Mouse (Mus musculus): Measurements from ENCODE around the gene Sall4. TPM values are rescaled to one million over a fixed set of nuclear protein-coding genes. Genes with fewer than 3 reads are reported as not detected.

The Sall4 gene
- polyA plus RNA-seq (2012; rRNA removed): 0.13 and 0.28 TPM in 2 replicates

DNA sequence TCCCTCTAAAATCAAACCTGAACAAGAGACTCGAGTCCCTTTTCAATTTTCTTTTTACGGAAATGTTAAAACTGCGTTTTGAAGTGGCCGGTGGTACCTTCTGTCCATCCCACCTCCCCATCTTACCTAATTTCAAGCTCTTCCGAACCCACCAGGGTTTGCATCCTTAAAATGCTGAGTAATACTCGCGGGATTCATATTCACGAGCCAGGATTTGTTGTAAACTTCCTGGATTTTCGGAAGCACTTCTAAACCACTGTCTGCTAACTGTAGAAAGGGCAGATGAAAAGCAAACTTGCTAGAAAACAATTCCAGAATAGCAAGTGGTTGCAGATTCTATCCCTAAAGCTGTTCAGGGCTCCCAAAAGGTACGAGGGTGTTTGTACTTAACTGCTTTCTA is at the start of gene Sall4:
TSS of gene Sall4 (minus strand) at position 362 of the 400 bp plus-strand sequence.
- WGBS: 21% methylated on average over 10 of the region's 10 CpGs
- Histone ChIP-seq H3K4me3 (replicated peaks; ENCODE audit: insufficient read depth, low read depth, low read length) (no peak within 1 kb of the TSS), H3K27ac (ENCODE audit: insufficient read depth, low read length) (no peak within 1 kb of the TSS), H3K27me3 (ENCODE audit: control insufficient read depth, insufficient read depth, low read length) (peaks cover 12% of the 10 kb centered on the region; the same call in 1 of the 2 replicates), H3K4me1 (ENCODE audit: control insufficient read depth, insufficient read depth, low read length) (no peaks in the 10 kb centered on the region; the same call in 1 of the 2 replicates)
- no peak for DNase-seq
- TF ChIP-seq POLR2A (IDR thresholded peaks at IDR 0.05; ENCODE audit: borderline replicate concordance, insufficient read depth, low read length): no peak
- TF ChIP-seq CTCF (IDR thresholded peaks at IDR 0.05; ENCODE audit: borderline replicate concordance, insufficient read depth, low read depth, low read length): no peak

DNA sequence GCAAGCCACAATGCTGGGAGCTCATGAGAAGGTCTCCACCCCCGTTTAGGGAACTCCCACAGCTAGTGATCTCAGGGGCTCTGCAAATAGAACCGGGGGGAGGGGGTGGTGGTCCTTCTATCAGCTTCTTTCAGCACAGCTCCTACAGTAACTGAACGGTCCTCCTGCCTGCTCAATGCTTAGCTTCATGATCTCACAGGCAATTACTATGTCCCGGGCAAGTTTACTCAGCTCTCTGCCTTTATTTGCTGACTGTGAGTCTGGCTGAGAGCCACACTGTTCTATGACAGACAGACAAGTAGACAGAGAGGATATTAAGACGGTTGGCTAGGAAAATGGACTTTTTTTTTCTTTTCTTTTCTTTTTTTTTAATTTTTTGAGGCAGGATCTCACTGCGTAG is 45.5 kb upstream of the Sall4 start:
- TF ChIP-seq CTCF (IDR thresholded peaks at IDR 0.05; ENCODE audit: borderline replicate concordance, insufficient read depth, low read depth, low read length): no peak
- no peak for TF ChIP-seq POLR2A (IDR thresholded peaks at IDR 0.05; ENCODE audit: borderline replicate concordance, insufficient read depth, low read length)
- 55% methylated on average over 6 of the region's 6 CpGs for WGBS
- no peak for DNase-seq

DNA sequence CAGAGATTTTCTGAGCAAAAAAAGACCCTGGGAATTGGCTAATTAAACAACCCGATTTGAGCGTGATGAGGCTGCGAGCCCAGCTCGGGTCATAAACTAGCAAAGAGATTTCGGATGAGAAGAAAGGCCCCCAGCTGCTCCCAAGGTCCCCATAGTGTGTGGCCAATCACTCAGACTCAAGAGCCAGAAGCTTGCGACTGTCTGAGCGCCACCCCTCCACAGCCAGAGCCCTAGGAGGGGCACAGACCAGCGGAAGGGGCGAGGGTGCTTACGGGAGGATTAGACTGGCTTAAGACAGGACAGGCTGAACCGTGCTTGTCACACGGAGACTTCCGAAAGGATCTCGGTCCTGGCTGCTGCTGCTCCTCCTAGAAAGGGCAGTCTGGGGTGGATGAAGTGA is 42.2 kb upstream of the Sall4 start:
- H3K4me1 ChIP-seq (ENCODE audit: control insufficient read depth, insufficient read depth, low read length): no peaks in the 10 kb centered on the region
- TF ChIP-seq CTCF (IDR thresholded peaks at IDR 0.05; ENCODE audit: borderline replicate concordance, insufficient read depth, low read depth, low read length): no peak
- H3K27ac ChIP-seq (ENCODE audit: insufficient read depth, low read length): no peak overlapping the region
- DNase-seq: no peak
- 14% methylated on average over 14 of the region's 14 CpGs for WGBS
- no peaks in the 10 kb centered on the region; the same call in 1 of the 2 replicates for H3K27me3 ChIP-seq (ENCODE audit: control insufficient read depth, insufficient read depth, low read length)
- no peak overlapping the region for H3K4me3 ChIP-seq (replicated peaks; ENCODE audit: insufficient read depth, low read depth, low read length)

More for the DNA sequence above, 45.5 kb upstream of the Sall4 start:
- H3K4me1 ChIP-seq (ENCODE audit: control insufficient read depth, insufficient read depth, low read length): no peaks in the 10 kb centered on the region
- no peak overlapping the region for H3K27ac ChIP-seq (ENCODE audit: insufficient read depth, low read length)
- no peak overlapping the region for H3K4me3 ChIP-seq (replicated peaks; ENCODE audit: insufficient read depth, low read depth, low read length)
- no peaks in the 10 kb centered on the region; the same call in 1 of the 2 replicates for H3K27me3 ChIP-seq (ENCODE audit: control insufficient read depth, insufficient read depth, low read length)

DNA sequence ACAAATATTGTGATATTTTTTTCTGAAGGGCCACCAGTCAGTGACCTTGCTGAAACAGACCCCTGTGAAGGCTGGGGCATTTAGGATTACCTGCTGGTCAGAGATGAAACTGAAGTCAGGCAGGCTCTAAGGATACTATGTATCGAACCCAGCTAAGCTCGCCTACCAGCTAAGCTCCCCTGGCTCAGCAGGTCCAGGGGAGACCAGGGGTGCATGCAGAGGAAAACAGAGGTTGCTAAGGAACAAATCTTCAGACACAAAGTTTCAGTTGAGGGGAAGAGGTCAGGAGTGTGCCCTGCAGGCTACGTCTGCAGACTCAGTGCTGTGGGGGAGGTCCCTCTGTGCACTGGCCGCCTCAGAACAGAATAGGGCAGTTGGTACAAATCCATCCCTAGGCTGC is 39.9 kb upstream of the Sall4 start:
- H3K27ac ChIP-seq (ENCODE audit: insufficient read depth, low read length): no peak overlapping the region
- no peak overlapping the region for H3K4me3 ChIP-seq (replicated peaks; ENCODE audit: insufficient read depth, low read depth, low read length)
- TF ChIP-seq CTCF (IDR thresholded peaks at IDR 0.05; ENCODE audit: borderline replicate concordance, insufficient read depth, low read depth, low read length) (no peak), POLR2A (IDR thresholded peaks at IDR 0.05; ENCODE audit: borderline replicate concordance, insufficient read depth, low read length) (no peak)
- DNase-seq: no peak
- no peaks in the 10 kb centered on the region; the same call in 1 of the 2 replicates for H3K4me1 ChIP-seq (ENCODE audit: control insufficient read depth, insufficient read depth, low read length)
- H3K27me3 ChIP-seq (ENCODE audit: control insufficient read depth, insufficient read depth, low read length): no peaks in the 10 kb centered on the region; the same call in 1 of the 2 replicates
- WGBS: 83% methylated on average over 4 of the region's 4 CpGs

DNA sequence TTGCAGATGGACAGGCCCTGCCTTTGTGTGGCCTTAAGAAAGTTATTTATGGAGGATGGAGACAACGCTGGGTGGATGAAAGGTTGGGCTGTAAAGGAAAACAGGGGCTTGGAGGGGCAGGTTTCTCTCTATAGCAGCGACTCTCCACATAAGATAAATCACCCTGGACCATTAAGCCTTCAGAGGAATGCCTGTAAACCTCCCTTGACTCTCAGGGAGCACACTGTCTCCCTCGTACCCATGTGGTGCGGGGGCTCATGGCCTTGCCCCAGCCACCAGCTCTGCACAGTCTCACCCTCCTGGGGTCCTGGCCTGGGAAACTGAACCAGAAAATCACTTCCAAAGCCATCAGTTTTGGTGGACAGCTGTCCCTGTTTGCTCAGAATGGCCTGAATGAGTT is 36.1 kb upstream of the Sall4 start:
- Histone ChIP-seq H3K4me1 (ENCODE audit: control insufficient read depth, insufficient read depth, low read length) (no peaks in the 10 kb centered on the region; the same call in 1 of the 2 replicates), H3K4me3 (replicated peaks; ENCODE audit: insufficient read depth, low read depth, low read length) (no peak overlapping the region), H3K27me3 (ENCODE audit: control insufficient read depth, insufficient read depth, low read length) (no peaks in the 10 kb centered on the region), H3K27ac (ENCODE audit: insufficient read depth, low read length) (no peak overlapping the region)
- 77% methylated on average over 4 of the region's 4 CpGs for WGBS
- TF ChIP-seq POLR2A (IDR thresholded peaks at IDR 0.05; ENCODE audit: borderline replicate concordance, insufficient read depth, low read length) (no peak), CTCF (IDR thresholded peaks at IDR 0.05; ENCODE audit: borderline replicate concordance, insufficient read depth, low read depth, low read length) (no peak)
- no peak for DNase-seq

DNA sequence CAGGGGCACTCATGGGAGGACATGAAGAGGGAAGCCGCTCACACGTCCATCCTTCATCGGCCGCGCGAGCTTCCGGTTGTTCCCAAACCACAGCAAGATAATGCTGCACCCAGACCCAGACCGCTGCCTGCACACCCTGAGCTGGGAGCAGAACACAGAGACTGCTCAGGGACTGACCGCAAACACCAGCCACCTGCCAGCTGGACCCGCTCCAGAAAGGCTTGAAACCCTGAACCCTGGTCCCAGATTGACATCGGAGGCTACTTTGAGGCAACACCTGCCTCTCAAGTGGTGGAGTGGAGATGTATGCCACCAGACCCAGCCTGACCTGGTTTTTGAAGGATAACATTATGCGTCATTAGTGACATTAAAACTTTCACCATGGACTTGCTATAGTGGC is 31.6 kb upstream of the Sall4 start:
- no peak overlapping the region for H3K27ac ChIP-seq (ENCODE audit: insufficient read depth, low read length)
- TF ChIP-seq CTCF (IDR thresholded peaks at IDR 0.05; ENCODE audit: borderline replicate concordance, insufficient read depth, low read depth, low read length) (no peak), POLR2A (IDR thresholded peaks at IDR 0.05; ENCODE audit: borderline replicate concordance, insufficient read depth, low read length) (no peak)
- WGBS: 83% methylated on average over 12 of the region's 12 CpGs
- H3K4me1 ChIP-seq (ENCODE audit: control insufficient read depth, insufficient read depth, low read length): no peaks in the 10 kb centered on the region; the same call in 1 of the 2 replicates
- H3K27me3 ChIP-seq (ENCODE audit: control insufficient read depth, insufficient read depth, low read length): no peaks in the 10 kb centered on the region
- DNase-seq: peak in 1 of 2 experiments; percentile 2
- H3K4me3 ChIP-seq (replicated peaks; ENCODE audit: insufficient read depth, low read depth, low read length): no peak overlapping the region

DNA sequence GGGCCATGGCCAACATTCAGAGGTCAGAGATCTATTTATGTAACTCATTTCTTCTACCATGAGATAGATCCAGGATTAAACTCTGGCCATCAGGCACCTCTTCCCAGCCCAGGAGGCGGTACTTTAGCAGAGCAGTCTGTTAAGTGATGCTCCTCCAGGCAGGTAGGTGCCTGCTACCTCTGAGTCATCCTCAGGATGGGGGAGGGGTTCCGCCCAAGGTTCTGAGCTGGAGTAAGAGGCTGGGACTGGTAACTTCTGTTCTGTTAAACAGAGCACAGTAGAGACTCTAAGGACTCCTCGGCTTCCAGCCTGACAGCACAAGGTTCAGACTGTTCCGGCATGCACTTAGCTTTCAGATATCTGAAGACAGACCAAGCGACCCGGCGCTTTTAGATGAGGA is 31.2 kb upstream of the Sall4 start:
- no peak for TF ChIP-seq CTCF (IDR thresholded peaks at IDR 0.05; ENCODE audit: borderline replicate concordance, insufficient read depth, low read depth, low read length)
- no peak for TF ChIP-seq POLR2A (IDR thresholded peaks at IDR 0.05; ENCODE audit: borderline replicate concordance, insufficient read depth, low read length)
- Histone ChIP-seq H3K4me3 (replicated peaks; ENCODE audit: insufficient read depth, low read depth, low read length) (no peak overlapping the region), H3K27me3 (ENCODE audit: control insufficient read depth, insufficient read depth, low read length) (no peaks in the 10 kb centered on the region), H3K4me1 (ENCODE audit: control insufficient read depth, insufficient read depth, low read length) (no peaks in the 10 kb centered on the region), H3K27ac (ENCODE audit: insufficient read depth, low read length) (no peak overlapping the region)
- DNase-seq: no peak
- WGBS: 88% methylated on average over 7 of the region's 7 CpGs

DNA sequence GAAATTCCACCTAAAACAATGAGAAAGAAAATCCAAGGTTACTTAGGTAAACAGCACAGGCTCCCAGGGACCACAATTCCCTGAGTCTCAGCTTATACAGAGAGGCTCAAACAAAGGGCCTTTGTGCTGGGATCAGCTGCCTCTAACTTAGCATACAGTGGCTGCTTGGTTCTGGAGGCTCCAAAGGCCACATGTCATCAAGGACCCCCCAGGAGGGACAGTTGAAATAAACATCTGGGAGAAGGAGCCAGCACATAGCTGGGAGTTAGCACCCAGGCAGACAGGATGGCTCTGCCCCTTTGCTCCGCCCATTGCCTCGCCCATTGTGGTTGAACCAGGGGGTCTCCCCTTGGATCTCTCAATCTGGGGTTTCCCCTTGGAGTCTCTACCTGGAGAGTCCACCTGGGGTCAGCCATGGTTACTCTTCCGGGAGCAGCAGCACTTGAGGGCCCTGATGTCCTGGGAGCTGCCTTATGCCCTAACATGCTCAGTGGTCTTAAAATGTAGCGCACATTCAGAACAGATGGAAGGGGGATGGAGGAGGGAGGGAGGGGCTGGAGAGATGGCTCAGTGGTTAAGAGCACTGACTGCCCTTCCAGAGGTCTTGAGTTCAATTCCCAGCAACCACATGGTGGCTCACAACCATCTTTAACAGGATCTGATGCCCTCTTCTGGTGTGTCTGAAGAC is 23.5 kb upstream of the Sall4 start:
- H3K4me3 ChIP-seq (replicated peaks; ENCODE audit: insufficient read depth, low read depth, low read length): no peak overlapping the region
- no peaks in the 10 kb centered on the region for H3K27me3 ChIP-seq (ENCODE audit: control insufficient read depth, insufficient read depth, low read length)
- H3K4me1 ChIP-seq (ENCODE audit: control insufficient read depth, insufficient read depth, low read length): no peaks in the 10 kb centered on the region
- peak in 1 of 2 experiments; percentile 1 for DNase-seq
- H3K27ac ChIP-seq (ENCODE audit: insufficient read depth, low read length): no peak overlapping the region
- TF ChIP-seq CTCF (IDR thresholded peaks at IDR 0.05; ENCODE audit: borderline replicate concordance, insufficient read depth, low read depth, low read length): no peak
- TF ChIP-seq POLR2A (IDR thresholded peaks at IDR 0.05; ENCODE audit: borderline replicate concordance, insufficient read depth, low read length): no peak
- 64% methylated on average over 4 of the region's 4 CpGs for WGBS

All from cerebellum, adult 2 months (tissue).